Mouse (Mus musculus) neural tube, embryonic 15.5 days (tissue): ENCODE results near the gene Ly6g6c. TPM values are rescaled to one million over a fixed set of nuclear protein-coding genes. Genes with fewer than 3 reads are reported as not detected.

Source experiments
- ATAC-seq: fragments of 200-750 bp; cut with Nextera tagmentation; 2 replicates; pipeline ENCODE4 v1.8.0; 2017; ENCODE audit warnings: mild to moderate bottlenecking, moderate TSS enrichment, moderate library complexity; ENCODE audit not compliant: low FRiP score
- H3K27ac ChIP-seq: fragments of 300-500 bp; sonication (generic); replicated peaks from 2 replicates; pipeline ENCODE4 v1.5.1; 2015; ENCODE audit warnings: mild to moderate bottlenecking, inconsistent platforms
- H3K27me3 ChIP-seq: fragments of 300-500 bp; sonication (generic); replicated peaks from 2 replicates; pipeline ENCODE4 v1.6.1; 2015; ENCODE audit warnings: inconsistent platforms
- H3K36me3 ChIP-seq: fragments of 300-500 bp; sonication (generic); 2 replicates; pipeline ENCODE4 v1.6.1; 2015; ENCODE audit warnings: inconsistent platforms
- H3K4me1 ChIP-seq: fragments of 300-500 bp; sonication (generic); 2 replicates; pipeline ENCODE4 v1.6.1; 2015; ENCODE audit warnings: inconsistent platforms
- H3K4me2 ChIP-seq: fragments of 300-500 bp; sonication (generic); 2 replicates; pipeline ENCODE4 v1.6.1; 2015; ENCODE audit warnings: inconsistent platforms, mild to moderate bottlenecking, moderate library complexity
- H3K4me3 ChIP-seq: fragments of 300-500 bp; sonication (generic); replicated peaks from 2 replicates; pipeline ENCODE4 v1.5.1; 2015; ENCODE audit warnings: mild to moderate bottlenecking, inconsistent platforms
- H3K9ac ChIP-seq: fragments of 300-500 bp; sonication (generic); replicated peaks from 2 replicates; pipeline ENCODE4 v1.6.1; 2015; ENCODE audit warnings: mild to moderate bottlenecking, inconsistent platforms
- H3K9me3 ChIP-seq: fragments of 300-500 bp; sonication (generic); replicated peaks from 2 replicates; pipeline ENCODE4 v1.6.1; 2016; ENCODE audit warnings: inconsistent platforms
- WGBS: fragments of 180-500 bp; shearing (Covaris S2); methylation state at CpG from one replicate; pipeline ENCODE4 v1.1.7; 2015; ENCODE audit warnings: mixed read lengths; 5-methylcytosine and 5-hydroxymethylcytosine counted together
- polyA plus RNA-seq: library from polyadenylated mRNA; unstranded; fragments of >200 nt; fragmentation: Nextera tagmentation; extraction: Ambion mirVana; gene quantifications from 2 replicates; pipeline ENCODE4 v1.2.1, GENCODE M21; 2015

The Ly6g6c gene
- polyA plus RNA-seq, 1 experiment from 2014 or later = not detected

DNA sequence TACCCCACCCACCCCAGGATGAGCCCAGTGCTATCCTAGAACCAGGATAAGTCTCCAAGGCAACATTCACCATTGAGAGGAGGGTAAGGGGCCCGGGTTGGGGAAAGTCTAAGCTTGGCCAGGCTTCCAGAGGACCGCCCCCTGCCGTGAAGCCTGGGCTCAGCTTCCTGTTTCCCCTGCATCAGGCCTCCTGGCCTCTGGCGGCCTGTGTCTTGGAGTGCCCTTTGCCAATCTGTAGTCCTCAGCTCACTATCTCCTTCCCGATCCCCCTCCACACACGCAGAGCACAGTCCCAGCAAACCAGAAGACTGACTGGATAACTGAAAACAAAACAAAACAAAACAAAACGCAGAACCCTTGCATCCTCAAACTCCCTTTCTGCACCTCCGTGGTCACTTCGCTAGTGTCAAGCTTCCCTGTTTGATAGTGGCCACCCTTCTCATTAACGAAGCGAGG, 15.6 kb upstream of the Ly6g6c start, which contains the start of gene Clic1:
Gene Clic1, plus strand, starts transcription at position 406 of the 456 bp plus-strand sequence.
- no peak for ATAC-seq
- H3K36me3 ChIP-seq = peaks cover 2% of the 10 kb centered on the region; the same call in 1 of the 2 replicates
- H3K4me1 ChIP-seq = peaks cover 51% of the 10 kb centered on the region
- peak within 1 kb of the TSS; percentile 82 for H3K27ac ChIP-seq
- peak within 1 kb of the TSS; percentile 42 for H3K4me3 ChIP-seq
- WGBS = 5% methylated on average over 11 of the region's 11 CpGs
- H3K9ac ChIP-seq = peak within 1 kb of the TSS; percentile 44
- peak within 1 kb of the TSS; percentile 60 for H3K4me2 ChIP-seq
- no peaks in the 10 kb centered on the region for H3K27me3 ChIP-seq
- H3K9me3 ChIP-seq = no peaks in the 10 kb centered on the region

DNA sequence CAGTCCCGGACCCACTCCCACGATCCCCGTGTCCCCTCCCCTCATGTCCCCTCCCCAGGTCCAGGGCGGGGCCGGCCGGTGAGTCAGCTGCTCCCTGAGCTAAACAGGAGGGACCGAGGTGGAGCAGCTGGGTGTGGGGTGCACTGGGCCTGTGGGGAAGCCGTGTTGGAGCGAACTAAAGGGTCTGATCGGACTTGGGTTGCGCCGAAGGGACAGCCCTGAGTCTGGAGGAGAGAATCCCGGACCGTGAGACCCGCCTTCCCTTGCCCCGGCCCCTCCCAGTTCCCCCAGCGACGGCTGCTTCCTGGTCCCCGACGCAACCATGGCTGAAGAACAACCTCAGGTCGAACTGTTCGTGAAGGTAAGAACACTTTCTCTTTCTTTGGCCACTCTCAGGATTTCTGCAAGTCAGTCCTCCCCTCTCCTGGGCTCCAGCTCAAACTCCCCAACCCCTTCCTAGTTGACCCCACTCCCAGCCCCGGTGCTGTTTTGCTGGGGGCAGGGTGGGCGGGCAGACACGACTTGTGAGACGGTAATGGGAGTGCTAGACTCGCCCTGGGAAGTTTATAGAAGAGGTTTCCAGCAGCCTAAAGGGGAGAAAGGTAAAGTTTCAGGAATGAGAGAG, 14.9 kb upstream of the Ly6g6c start:
- peaks cover 51% of the 10 kb centered on the region for H3K4me1 ChIP-seq
- H3K4me2 ChIP-seq = peak overlapping the region; percentile 60
- H3K27ac ChIP-seq = peak overlapping the region; percentile 82
- H3K9ac ChIP-seq = peak overlapping the region; percentile 44
- no peaks in the 10 kb centered on the region for H3K27me3 ChIP-seq
- H3K4me3 ChIP-seq = peak overlapping the region; percentile 42
- ATAC-seq = no peak
- no peaks in the 10 kb centered on the region for H3K9me3 ChIP-seq
- under 1% methylated on average over 26 of the region's 27 CpGs for WGBS
- peaks cover 2% of the 10 kb centered on the region; the same call in 1 of the 2 replicates for H3K36me3 ChIP-seq

DNA sequence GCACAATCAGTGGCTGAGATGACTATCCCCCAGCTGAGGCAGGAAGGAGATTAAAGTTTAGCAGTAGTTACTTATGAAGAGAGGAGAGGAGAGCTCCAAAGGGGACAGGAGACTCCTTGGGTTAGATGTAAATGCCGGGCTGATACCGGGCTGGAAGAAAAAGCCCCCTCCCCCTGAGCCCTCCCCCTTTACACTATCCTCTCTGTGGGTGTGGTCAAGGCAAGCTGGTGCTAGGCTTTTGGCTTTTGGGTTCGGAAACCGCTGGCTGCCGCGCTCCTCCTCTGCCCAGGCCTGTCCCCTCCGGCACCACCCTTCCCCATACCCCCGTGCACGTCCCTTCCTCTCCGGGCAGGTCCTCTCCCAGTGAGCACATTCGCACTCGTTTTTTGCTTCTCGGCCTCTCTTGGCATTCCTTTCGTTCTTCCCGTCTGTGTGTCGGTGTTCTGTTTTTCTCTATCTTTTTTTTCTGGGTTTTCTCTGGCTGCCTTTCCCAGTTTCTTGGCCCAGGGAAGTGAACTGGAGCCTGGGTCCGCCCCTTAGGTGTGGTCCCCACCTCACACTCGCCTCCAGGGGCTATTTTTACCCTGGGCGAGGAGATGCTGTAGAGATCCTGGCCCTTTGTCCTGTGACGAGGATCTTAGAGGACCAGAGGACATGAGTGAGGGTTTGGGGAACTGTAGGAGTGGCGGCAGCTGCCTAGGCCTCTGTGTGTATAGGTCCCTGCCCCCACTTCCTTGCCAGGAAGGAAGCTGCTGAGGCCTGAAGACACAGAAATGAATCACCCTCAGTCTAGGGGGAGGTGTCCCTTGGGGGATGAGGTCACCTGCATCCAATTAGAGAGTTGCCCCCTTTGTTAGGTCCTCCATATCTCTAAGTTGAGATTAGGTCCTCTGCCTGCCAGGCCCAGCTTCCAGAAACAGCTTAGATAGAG, 13.8 kb upstream of the Ly6g6c start:
- Histone ChIP-seq H3K4me1 (peaks cover 46% of the 10 kb centered on the region), H3K36me3 (peaks cover 2% of the 10 kb centered on the region; the same call in 1 of the 2 replicates), H3K4me3 (peak overlapping the region; percentile 42), H3K27ac (peak overlapping the region; percentile 83), H3K4me2 (peak overlapping the region; percentile 60), H3K27me3 (no peaks in the 10 kb centered on the region), H3K9ac (peak overlapping the region; percentile 51), H3K9me3 (no peaks in the 10 kb centered on the region)
- WGBS = 6% methylated on average over 21 of the region's 21 CpGs
- no peak for ATAC-seq

DNA sequence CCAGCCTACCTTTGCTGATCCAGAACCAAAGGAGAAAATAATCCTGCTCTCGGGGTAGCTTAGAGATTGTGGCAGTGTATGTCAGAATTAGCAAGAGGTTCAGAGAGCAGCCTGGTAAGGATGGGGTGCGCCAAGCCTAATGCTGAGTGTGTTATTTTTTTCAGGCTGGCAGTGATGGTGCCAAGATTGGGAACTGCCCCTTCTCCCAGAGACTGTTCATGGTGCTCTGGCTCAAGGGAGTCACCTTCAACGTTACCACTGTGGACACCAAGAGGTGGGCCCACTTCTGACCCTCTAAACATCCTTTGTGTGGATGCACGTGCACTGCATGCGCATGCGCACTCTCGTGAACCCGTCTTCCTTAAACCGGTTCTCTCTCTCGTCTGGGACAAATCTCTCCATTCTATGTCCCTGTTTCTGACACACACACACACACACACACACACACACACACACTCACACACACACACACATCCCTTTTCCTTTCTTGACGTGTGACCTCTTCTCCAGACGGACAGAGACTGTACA, 12.9 kb upstream of the Ly6g6c start:
- 0 out of 2 replicates have a peak overlapping the region, but pooled peaks have one; percentile 51 for H3K9ac ChIP-seq
- no peak for ATAC-seq
- H3K27ac ChIP-seq = peak overlapping the region; percentile 83
- H3K4me3 ChIP-seq = peak overlapping the region; percentile 42
- H3K4me2 ChIP-seq = peak overlapping the region; percentile 60
- WGBS = 81% methylated on average over 12 of the region's 12 CpGs
- no peaks in the 10 kb centered on the region for H3K9me3 ChIP-seq
- peaks cover 40% of the 10 kb centered on the region for H3K4me1 ChIP-seq
- no peaks in the 10 kb centered on the region for H3K27me3 ChIP-seq
- peaks cover 2% of the 10 kb centered on the region; the same call in 1 of the 2 replicates for H3K36me3 ChIP-seq

DNA sequence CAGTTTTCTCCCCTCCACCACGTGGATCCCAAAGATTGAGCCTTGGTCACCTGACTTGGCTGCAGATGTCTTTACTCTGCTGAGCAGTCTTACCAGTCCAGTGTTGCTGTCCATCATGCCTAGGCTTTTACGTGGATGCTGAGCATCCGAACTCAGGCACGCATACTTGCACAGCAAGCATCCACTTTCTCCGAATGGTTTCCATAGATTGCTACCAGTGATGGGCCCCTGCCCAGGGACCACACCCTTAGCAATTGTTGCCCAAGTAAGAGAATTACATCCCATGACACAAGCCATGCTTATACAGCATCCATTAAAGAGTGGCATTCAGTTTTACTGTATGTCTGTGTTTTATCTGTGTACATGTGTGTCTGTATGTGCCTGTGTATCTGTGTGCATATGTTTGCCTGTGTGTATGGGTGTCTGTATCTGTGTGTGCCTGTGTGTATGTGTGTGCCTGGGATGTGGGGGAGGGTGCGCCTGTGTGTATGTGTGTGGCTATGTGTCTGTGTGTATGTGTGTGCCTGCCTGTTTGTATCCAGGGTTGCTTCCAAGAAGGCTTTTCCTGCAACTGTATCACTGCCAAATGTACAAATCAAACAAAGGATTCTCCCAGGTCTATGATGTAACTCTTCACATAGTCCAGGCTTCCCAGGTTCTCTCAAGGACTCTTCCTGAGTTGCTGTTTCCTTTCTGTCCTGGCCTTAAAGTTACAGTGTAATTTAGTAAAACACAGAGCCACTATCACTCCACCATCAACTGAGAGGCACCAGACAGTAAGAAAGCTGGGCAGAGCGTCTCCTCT, 9.3 kb upstream of the Ly6g6c start:
- no peak overlapping the region for H3K4me3 ChIP-seq
- WGBS = 94% methylated on average over 7 of the region's 7 CpGs
- H3K4me1 ChIP-seq = peaks cover 41% of the 10 kb centered on the region
- ATAC-seq = no peak
- no peak overlapping the region for H3K27ac ChIP-seq
- no peaks in the 10 kb centered on the region for H3K9me3 ChIP-seq
- H3K36me3 ChIP-seq = peaks cover 6% of the 10 kb centered on the region
- no peak overlapping the region for H3K4me2 ChIP-seq
- no peak overlapping the region; the same call in 1 of the 2 replicates for H3K9ac ChIP-seq
- H3K27me3 ChIP-seq = no peaks in the 10 kb centered on the region

DNA sequence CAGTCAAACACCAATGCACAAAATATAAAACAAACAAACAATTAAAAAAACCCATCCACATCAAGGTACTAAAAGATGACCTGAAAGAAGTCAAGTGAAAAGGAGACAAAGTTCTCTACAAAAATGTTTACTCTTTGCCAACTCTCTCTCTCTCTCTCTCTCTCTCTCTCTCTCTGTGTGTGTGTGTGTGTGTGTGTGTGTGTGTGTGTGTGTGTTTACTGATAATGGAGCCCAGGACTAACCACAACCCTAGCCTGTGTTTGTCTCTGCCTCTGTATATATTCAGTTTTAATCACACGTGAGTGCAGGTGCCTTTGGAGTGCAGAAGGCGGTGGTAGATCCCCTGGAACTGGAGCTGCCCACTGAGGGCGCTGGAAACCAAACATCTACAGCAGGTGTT, 8.1 kb upstream of the Ly6g6c start:
- H3K4me2 ChIP-seq = no peak overlapping the region
- peaks cover 16% of the 10 kb centered on the region for H3K36me3 ChIP-seq
- no peak overlapping the region for H3K4me3 ChIP-seq

DNA sequence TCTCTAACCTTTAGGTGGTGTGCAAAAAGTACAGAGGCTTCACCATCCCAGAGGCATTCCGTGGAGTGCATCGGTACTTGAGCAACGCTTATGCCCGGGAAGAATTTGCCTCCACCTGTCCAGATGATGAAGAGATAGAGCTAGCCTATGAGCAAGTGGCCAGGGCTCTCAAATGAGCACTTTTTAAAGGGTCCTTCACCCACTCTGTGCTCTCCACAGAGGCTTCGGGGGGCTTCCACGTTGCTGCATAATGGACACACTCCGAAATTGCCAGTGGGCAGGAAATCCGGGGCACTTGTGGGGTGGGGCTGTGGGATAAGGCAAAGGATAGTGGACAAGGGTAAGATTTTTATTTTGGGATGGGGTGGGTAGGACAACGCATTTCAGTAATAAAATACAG, 6.9 kb upstream of the Ly6g6c start:
- H3K4me1 ChIP-seq = peaks cover 28% of the 10 kb centered on the region
- peaks cover 2% of the 10 kb centered on the region; the same call in 1 of the 2 replicates for H3K27me3 ChIP-seq
- H3K9me3 ChIP-seq = no peaks in the 10 kb centered on the region
- H3K4me2 ChIP-seq = peak overlapping the region; percentile 84
- ATAC-seq = no peak
- H3K36me3 ChIP-seq = peaks cover 18% of the 10 kb centered on the region
- 63% methylated on average over 9 of the region's 9 CpGs for WGBS
- H3K9ac ChIP-seq = peak overlapping the region; percentile 76; the same call in 1 of the 2 replicates
- peak overlapping the region; percentile 86 for H3K27ac ChIP-seq
- H3K4me3 ChIP-seq = peak overlapping the region; percentile 79

More for the DNA sequence above, 8.1 kb upstream of the Ly6g6c start:
- WGBS = 85% methylated on average over 3 of the region's 3 CpGs
- no peak overlapping the region for H3K27ac ChIP-seq
- no peak for ATAC-seq
- H3K4me1 ChIP-seq = peaks cover 36% of the 10 kb centered on the region
- no peaks in the 10 kb centered on the region for H3K9me3 ChIP-seq
- H3K27me3 ChIP-seq = no peaks in the 10 kb centered on the region
- no peak overlapping the region for H3K9ac ChIP-seq

DNA sequence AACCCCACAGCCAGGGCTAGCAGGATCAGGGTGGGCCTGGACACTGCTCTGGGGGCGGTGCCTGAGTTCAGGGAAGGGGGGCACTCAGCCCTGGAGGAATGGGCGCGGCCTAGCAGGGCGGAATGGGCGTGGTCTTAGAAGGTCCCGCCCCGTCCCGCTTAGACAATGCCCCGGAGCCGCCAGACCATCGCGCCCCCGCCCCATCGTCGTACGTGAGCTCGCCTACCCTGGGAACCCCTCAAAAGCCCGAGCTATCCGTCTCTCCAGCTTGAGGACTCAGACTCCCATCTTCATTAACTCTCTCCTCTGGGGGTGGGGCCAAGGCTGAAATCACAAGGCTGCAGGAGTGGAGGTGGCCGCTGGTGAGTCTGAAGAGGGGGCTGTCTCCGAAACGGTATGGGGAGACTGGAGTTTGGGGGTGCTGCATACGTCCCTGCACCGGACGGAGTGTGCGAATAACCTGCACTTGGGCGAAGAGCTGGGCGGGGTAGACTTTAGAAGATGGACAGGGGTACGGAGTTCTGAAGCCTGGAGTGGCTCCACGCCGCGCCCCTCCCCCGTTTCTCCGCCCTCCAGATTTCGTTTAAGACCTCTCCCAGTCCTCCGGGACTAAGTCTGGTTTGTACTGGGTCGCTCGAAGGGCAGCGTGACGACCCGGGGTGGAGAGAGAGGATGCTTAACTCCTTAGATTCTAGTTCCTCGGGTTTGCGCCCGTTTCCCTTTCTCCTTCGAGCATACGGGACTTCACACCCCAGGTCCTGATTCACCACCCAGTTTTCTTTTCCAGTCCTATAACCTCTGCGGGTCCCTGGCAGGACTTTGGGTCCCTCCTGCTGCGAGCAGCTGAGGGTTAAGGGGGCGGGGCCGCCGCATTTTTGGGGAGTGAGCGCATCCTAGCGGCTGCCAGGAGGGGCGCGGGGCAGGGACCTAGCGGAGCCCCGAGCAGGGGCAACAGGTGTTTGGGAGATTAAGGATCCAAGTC, 6.0 kb upstream of the Ly6g6c start, which contains the start of gene Ddah2:
Gene Ddah2, plus strand, starts transcription at position 125 of the 982 bp plus-strand sequence.
- ATAC-seq = peak; percentile 93
- Histone ChIP-seq H3K9ac (peak within 1 kb of the TSS; percentile 76), H3K27ac (peak within 1 kb of the TSS; percentile 86), H3K4me3 (peak within 1 kb of the TSS; percentile 79), H3K4me1 (peaks cover 29% of the 10 kb centered on the region), H3K36me3 (peaks cover 18% of the 10 kb centered on the region), H3K9me3 (no peaks in the 10 kb centered on the region), H3K27me3 (peaks cover 9% of the 10 kb centered on the region), H3K4me2 (peak within 1 kb of the TSS; percentile 84)
- WGBS = under 1% methylated on average over 56 of the region's 57 CpGs

DNA sequence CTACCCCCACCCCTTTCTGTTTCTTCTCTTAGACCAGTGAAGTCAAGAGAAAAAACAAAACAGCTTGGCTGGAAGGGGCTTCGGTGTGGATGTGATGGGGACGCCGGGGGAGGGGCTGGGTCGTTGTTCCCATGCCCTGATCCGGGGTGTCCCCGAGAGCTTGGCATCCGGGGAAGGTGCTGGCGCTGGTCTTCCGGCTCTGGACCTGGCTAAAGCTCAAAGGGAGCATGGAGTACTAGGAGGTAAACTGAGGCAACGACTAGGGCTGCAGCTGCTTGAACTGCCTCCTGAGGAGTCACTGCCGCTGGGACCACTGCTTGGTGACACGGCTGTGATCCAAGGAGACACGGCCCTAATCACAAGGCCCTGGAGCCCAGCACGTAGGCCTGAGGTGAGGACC, 5.1 kb upstream of the Ly6g6c start:
- peaks cover 37% of the 10 kb centered on the region for H3K4me1 ChIP-seq
- peak overlapping the region; percentile 76 for H3K9ac ChIP-seq
- peak overlapping the region; percentile 86 for H3K27ac ChIP-seq
- no peaks in the 10 kb centered on the region for H3K9me3 ChIP-seq
- peaks cover 17% of the 10 kb centered on the region for H3K27me3 ChIP-seq
- ATAC-seq = 0 out of 2 replicates have a peak, but pooled peaks have one; percentile 7
- H3K4me3 ChIP-seq = peak overlapping the region; percentile 79
- H3K36me3 ChIP-seq = peaks cover 16% of the 10 kb centered on the region
- H3K4me2 ChIP-seq = peak overlapping the region; percentile 84
- WGBS = 24% methylated on average over 14 of the region's 14 CpGs

DNA sequence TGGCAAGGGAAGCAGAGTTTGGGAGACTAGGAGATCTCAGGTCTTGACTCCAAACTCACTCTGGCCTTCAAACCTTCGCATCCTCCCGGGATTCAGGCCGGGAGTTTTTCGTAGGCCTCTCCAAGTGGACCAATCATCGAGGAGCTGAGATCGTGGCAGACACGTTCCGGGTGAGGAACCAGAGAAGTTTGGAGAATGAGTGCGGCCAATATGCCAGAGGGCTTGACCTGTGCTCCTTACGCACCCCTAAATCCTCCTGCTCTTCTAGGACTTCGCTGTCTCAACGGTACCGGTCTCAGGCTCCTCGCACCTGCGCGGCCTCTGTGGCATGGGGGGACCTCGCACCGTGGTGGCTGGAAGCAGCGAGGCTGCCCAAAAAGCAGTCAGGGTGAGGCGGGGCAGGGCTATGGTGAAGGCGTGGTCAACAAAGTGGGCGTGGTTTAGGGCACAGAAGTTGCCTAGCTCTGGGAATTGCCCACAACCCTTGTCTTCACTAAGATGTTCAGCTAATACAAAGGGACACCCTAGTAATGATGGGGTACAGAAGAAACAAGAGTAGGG, 4.4 kb upstream of the Ly6g6c start:
- Histone ChIP-seq H3K4me1 (peaks cover 44% of the 10 kb centered on the region), H3K4me2 (peak overlapping the region; percentile 84), H3K27me3 (peaks cover 25% of the 10 kb centered on the region), H3K4me3 (peak overlapping the region; percentile 79), H3K27ac (no peak overlapping the region), H3K36me3 (peaks cover 16% of the 10 kb centered on the region), H3K9ac (peak overlapping the region; percentile 76), H3K9me3 (no peaks in the 10 kb centered on the region)
- 52% methylated on average over 22 of the region's 22 CpGs for WGBS
- no peak for ATAC-seq
